Mouse (Mus musculus): Measurements from ENCODE around the gene Slc12a8. TPM values are rescaled to one million over a fixed set of nuclear protein-coding genes. Genes with fewer than 3 reads are reported as not detected.

Slc12a8 gene
- polyA plus RNA-seq, 1 experiment from 2014 or later: 0.54 TPM

DNA sequence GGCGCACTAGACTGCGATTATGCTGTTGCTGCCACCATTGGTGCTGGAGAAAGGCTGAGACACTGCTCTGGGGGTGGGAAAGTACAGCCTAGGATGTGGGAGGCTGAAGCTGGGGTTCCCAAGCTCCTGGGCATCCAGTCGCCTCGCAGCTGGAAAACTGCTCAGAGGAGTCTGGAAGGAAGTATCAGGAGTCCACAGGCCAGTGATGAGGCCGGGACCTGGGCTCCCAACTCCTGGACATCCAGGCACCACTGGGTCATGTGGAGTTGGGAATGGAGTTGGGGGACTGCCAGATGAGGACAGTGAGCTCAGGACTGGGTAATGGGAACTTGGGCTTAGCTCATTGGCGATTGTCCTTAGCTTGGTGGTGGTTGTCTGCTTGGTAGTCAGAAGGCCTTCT, 136.0 kb downstream of the Slc12a8 start:
- H3K9me3 ChIP-seq (ENCODE audit: control insufficient read depth, low read length): no peaks in the 10 kb centered on the region
- no peak overlapping the region for H3K4me3 ChIP-seq (ENCODE audit: low read depth, low read length)
- no peak overlapping the region for H3K4me2 ChIP-seq (ENCODE audit: low read depth, low read length)
- H3K4me1 ChIP-seq (ENCODE audit: control insufficient read depth, insufficient read depth, low read length): no peaks in the 10 kb centered on the region
- no peak overlapping the region for H3K9ac ChIP-seq (replicated peaks; ENCODE audit: low read depth, low read length)
- no peaks in the 10 kb centered on the region for H3K36me3 ChIP-seq (ENCODE audit: control insufficient read depth, insufficient read depth, low read length)
- 95% methylated on average over 6 of the region's 6 CpGs for WGBS
- no peaks in the 10 kb centered on the region for H3K27me3 ChIP-seq (ENCODE audit: control insufficient read depth, insufficient read depth, low read length)
- H3K27ac ChIP-seq (ENCODE audit: low read depth, low read length): no peak overlapping the region
- ATAC-seq (ENCODE audit: low read depth): no peak

DNA sequence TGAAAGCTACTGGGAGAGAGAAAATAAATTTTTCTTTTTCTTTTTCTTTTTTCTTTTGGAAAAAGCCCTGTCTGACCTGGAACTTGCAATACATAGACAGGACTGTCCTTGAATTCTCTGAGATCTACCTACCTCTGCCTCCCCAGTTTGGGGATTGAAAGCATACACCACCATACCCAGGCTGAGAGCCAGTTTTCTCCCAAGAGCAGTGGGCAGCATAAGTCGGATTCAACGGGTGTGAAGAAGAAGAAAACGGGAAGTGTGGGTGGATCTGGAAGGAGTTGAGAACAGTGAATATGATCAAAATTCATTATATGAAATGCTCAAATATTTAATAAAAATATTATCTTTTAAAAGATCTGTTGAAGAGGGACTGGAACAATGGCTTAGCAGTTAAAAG, 138.3 kb downstream of the Slc12a8 start:
- Histone ChIP-seq H3K9me3 (ENCODE audit: control insufficient read depth, low read length) (no peaks in the 10 kb centered on the region), H3K27ac (ENCODE audit: low read depth, low read length) (no peak overlapping the region), H3K36me3 (ENCODE audit: control insufficient read depth, insufficient read depth, low read length) (no peaks in the 10 kb centered on the region), H3K27me3 (ENCODE audit: control insufficient read depth, insufficient read depth, low read length) (no peaks in the 10 kb centered on the region), H3K4me1 (ENCODE audit: control insufficient read depth, insufficient read depth, low read length) (no peaks in the 10 kb centered on the region), H3K4me3 (ENCODE audit: low read depth, low read length) (no peak overlapping the region), H3K9ac (replicated peaks; ENCODE audit: low read depth, low read length) (no peak overlapping the region), H3K4me2 (ENCODE audit: low read depth, low read length) (no peak overlapping the region)
- ATAC-seq (ENCODE audit: low read depth): no peak
- 92% methylated on average over 3 of the region's 3 CpGs for WGBS

GRCm38 (mm10) chr16:33657191-33657590, 140.1 kb downstream of the Slc12a8 start:
- 91% methylated on average over 3 of the region's 3 CpGs for WGBS
- no peak overlapping the region for H3K9ac ChIP-seq (replicated peaks; ENCODE audit: low read depth, low read length)
- no peaks in the 10 kb centered on the region for H3K4me1 ChIP-seq (ENCODE audit: control insufficient read depth, insufficient read depth, low read length)
- no peak for ATAC-seq (ENCODE audit: low read depth)
- no peak overlapping the region for H3K4me3 ChIP-seq (ENCODE audit: low read depth, low read length)
- no peaks in the 10 kb centered on the region for H3K27me3 ChIP-seq (ENCODE audit: control insufficient read depth, insufficient read depth, low read length)
- no peaks in the 10 kb centered on the region for H3K9me3 ChIP-seq (ENCODE audit: control insufficient read depth, low read length)
- no peaks in the 10 kb centered on the region for H3K36me3 ChIP-seq (ENCODE audit: control insufficient read depth, insufficient read depth, low read length)
- no peak overlapping the region for H3K27ac ChIP-seq (ENCODE audit: low read depth, low read length)
- H3K4me2 ChIP-seq (ENCODE audit: low read depth, low read length): no peak overlapping the region

GRCm38 (mm10) chr16:33658121-33658520, 141.0 kb downstream of the Slc12a8 start:
- H3K4me1 ChIP-seq (ENCODE audit: control insufficient read depth, insufficient read depth, low read length): no peaks in the 10 kb centered on the region
- 98% methylated on average over 3 of the region's 3 CpGs for WGBS
- no peak for ATAC-seq (ENCODE audit: low read depth)
- no peak overlapping the region for H3K27ac ChIP-seq (ENCODE audit: low read depth, low read length)
- no peak overlapping the region for H3K4me2 ChIP-seq (ENCODE audit: low read depth, low read length)
- no peak overlapping the region for H3K9ac ChIP-seq (replicated peaks; ENCODE audit: low read depth, low read length)
- no peaks in the 10 kb centered on the region for H3K27me3 ChIP-seq (ENCODE audit: control insufficient read depth, insufficient read depth, low read length)
- no peaks in the 10 kb centered on the region for H3K36me3 ChIP-seq (ENCODE audit: control insufficient read depth, insufficient read depth, low read length)
- H3K4me3 ChIP-seq (ENCODE audit: low read depth, low read length): no peak overlapping the region
- H3K9me3 ChIP-seq (ENCODE audit: control insufficient read depth, low read length): no peaks in the 10 kb centered on the region

DNA sequence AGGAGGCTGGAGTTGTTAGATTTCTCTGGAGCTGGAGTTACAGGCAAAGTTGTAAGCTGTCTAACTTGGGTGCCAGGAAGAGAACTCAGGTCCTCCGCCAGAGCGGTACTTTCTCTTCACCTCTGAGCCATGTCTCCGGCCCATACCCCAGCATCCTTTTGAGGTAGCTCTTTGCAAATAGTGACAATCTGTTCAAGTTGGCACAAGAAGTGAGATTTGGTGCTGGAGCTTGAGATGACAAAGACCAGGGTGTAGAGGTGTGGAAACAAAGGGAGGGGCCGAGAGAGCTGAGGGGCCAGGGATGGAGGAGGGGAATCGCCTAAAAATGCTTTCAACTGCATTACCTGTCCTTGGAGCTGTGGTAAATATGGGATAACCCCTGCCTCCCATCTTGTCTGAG, 142.4 kb downstream of the Slc12a8 start:
- ATAC-seq (ENCODE audit: low read depth): no peak
- H3K27ac ChIP-seq (ENCODE audit: low read depth, low read length): no peak overlapping the region
- H3K9me3 ChIP-seq (ENCODE audit: control insufficient read depth, low read length): no peaks in the 10 kb centered on the region
- no peaks in the 10 kb centered on the region for H3K27me3 ChIP-seq (ENCODE audit: control insufficient read depth, insufficient read depth, low read length)
- no peak overlapping the region for H3K4me2 ChIP-seq (ENCODE audit: low read depth, low read length)
- no peaks in the 10 kb centered on the region for H3K36me3 ChIP-seq (ENCODE audit: control insufficient read depth, insufficient read depth, low read length)
- WGBS: 94% methylated on average over 5 of the region's 5 CpGs
- no peak overlapping the region for H3K4me3 ChIP-seq (ENCODE audit: low read depth, low read length)
- H3K9ac ChIP-seq (replicated peaks; ENCODE audit: low read depth, low read length): no peak overlapping the region
- no peaks in the 10 kb centered on the region for H3K4me1 ChIP-seq (ENCODE audit: control insufficient read depth, insufficient read depth, low read length)

GRCm38 (mm10) chr16:33660125-33660524, 143.0 kb downstream of the Slc12a8 start:
- H3K36me3 ChIP-seq (ENCODE audit: control insufficient read depth, insufficient read depth, low read length): no peaks in the 10 kb centered on the region
- H3K27me3 ChIP-seq (ENCODE audit: control insufficient read depth, insufficient read depth, low read length): no peaks in the 10 kb centered on the region
- no peak overlapping the region for H3K9ac ChIP-seq (replicated peaks; ENCODE audit: low read depth, low read length)
- H3K4me2 ChIP-seq (ENCODE audit: low read depth, low read length): no peak overlapping the region
- no peaks in the 10 kb centered on the region for H3K4me1 ChIP-seq (ENCODE audit: control insufficient read depth, insufficient read depth, low read length)
- no peak overlapping the region for H3K4me3 ChIP-seq (ENCODE audit: low read depth, low read length)
- WGBS: 69% methylated on average over 5 of the region's 5 CpGs
- H3K9me3 ChIP-seq (ENCODE audit: control insufficient read depth, low read length): no peaks in the 10 kb centered on the region
- no peak overlapping the region for H3K27ac ChIP-seq (ENCODE audit: low read depth, low read length)
- no peak for ATAC-seq (ENCODE audit: low read depth)

- H3K9ac ChIP-seq (replicated peaks; ENCODE audit: low read depth, low read length): no peak overlapping the region
- 94% methylated on average over 10 of the region's 10 CpGs for WGBS
- no peak for ATAC-seq (ENCODE audit: low read depth)
- no peak overlapping the region for H3K4me3 ChIP-seq (ENCODE audit: low read depth, low read length)
- H3K36me3 ChIP-seq (ENCODE audit: control insufficient read depth, insufficient read depth, low read length): no peaks in the 10 kb centered on the region
- H3K4me1 ChIP-seq (ENCODE audit: control insufficient read depth, insufficient read depth, low read length): no peaks in the 10 kb centered on the region
- H3K4me2 ChIP-seq (ENCODE audit: low read depth, low read length): no peak overlapping the region
- no peaks in the 10 kb centered on the region for H3K27me3 ChIP-seq (ENCODE audit: control insufficient read depth, insufficient read depth, low read length)
- no peak overlapping the region for H3K27ac ChIP-seq (ENCODE audit: low read depth, low read length)
- H3K9me3 ChIP-seq (ENCODE audit: control insufficient read depth, low read length): no peaks in the 10 kb centered on the region
These were observed 145.7 kb downstream of the Slc12a8 start for GRCm38 (mm10) chr16:33662841-33663240.

GRCm38 (mm10) chr16:33666226-33666625, 149.1 kb downstream of the Slc12a8 start:
- H3K27me3 ChIP-seq (ENCODE audit: control insufficient read depth, insufficient read depth, low read length): no peaks in the 10 kb centered on the region
- H3K9ac ChIP-seq (replicated peaks; ENCODE audit: low read depth, low read length): no peak overlapping the region
- H3K36me3 ChIP-seq (ENCODE audit: control insufficient read depth, insufficient read depth, low read length): no peaks in the 10 kb centered on the region
- ATAC-seq (ENCODE audit: low read depth): no peak
- no peaks in the 10 kb centered on the region for H3K4me1 ChIP-seq (ENCODE audit: control insufficient read depth, insufficient read depth, low read length)
- WGBS: 88% methylated on average over 6 of the region's 6 CpGs
- H3K9me3 ChIP-seq (ENCODE audit: control insufficient read depth, low read length): no peaks in the 10 kb centered on the region
- H3K4me2 ChIP-seq (ENCODE audit: low read depth, low read length): no peak overlapping the region
- H3K4me3 ChIP-seq (ENCODE audit: low read depth, low read length): no peak overlapping the region
- H3K27ac ChIP-seq (ENCODE audit: low read depth, low read length): no peak overlapping the region

- Histone ChIP-seq H3K27ac (ENCODE audit: low read depth, low read length) (no peak overlapping the region), H3K4me1 (ENCODE audit: control insufficient read depth, insufficient read depth, low read length) (no peaks in the 10 kb centered on the region), H3K36me3 (ENCODE audit: control insufficient read depth, insufficient read depth, low read length) (no peaks in the 10 kb centered on the region), H3K9me3 (ENCODE audit: control insufficient read depth, low read length) (no peaks in the 10 kb centered on the region), H3K4me2 (ENCODE audit: low read depth, low read length) (no peak overlapping the region), H3K27me3 (ENCODE audit: control insufficient read depth, insufficient read depth, low read length) (no peaks in the 10 kb centered on the region), H3K4me3 (ENCODE audit: low read depth, low read length) (no peak overlapping the region), H3K9ac (replicated peaks; ENCODE audit: low read depth, low read length) (no peak overlapping the region)
- 92% methylated on average over 4 of the region's 4 CpGs for WGBS
- no peak for ATAC-seq (ENCODE audit: low read depth)
These were observed 149.9 kb downstream of the Slc12a8 start for GRCm38 (mm10) chr16:33666985-33667538.
